Mouse (Mus musculus): ENCODE measurements around the gene Trim2. TPM values are rescaled to one million over a fixed set of nuclear protein-coding genes. Genes with fewer than 3 reads are reported as not detected.

Gene Trim2
- polyA plus RNA-seq, 1 experiment from 2014 or later = 23.0 TPM

DNA sequence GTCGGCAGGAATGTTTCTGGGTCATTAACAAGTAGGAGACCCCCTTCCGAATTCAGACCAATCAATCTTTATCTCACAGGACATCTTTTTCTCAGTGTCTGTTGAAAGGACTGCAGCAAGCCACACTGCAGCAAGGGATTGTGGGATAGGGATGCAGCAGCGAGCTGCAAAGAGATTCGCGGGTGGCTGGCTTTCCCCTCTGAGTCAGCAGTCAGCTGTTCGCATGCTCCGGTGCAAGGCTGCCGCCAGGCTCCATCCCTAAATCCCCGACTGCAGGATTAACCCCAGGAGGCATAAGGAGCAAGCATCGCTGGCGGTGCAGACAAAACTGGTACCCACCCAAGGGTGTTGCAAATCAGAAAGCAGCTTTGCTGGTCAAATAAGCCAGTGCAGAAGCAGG, 85.9 kb downstream of the Trim2 start:
- Histone ChIP-seq H3K4me2 (ENCODE audit: low read length) (peak overlapping the region; percentile 73), H3K9ac (ENCODE audit: low read depth, low read length) (peak overlapping the region; percentile 46; the same call in 1 of the 2 replicates), H3K9me3 (replicated peaks; ENCODE audit: low read length) (no peaks in the 10 kb centered on the region), H3K27me3 (ENCODE audit: insufficient read depth, low read length) (no peaks in the 10 kb centered on the region), H3K27ac (no peak overlapping the region), H3K4me1 (replicated peaks; ENCODE audit: insufficient read depth, low read length) (peaks cover 6% of the 10 kb centered on the region; the same call in 1 of the 2 replicates), H3K36me3 (ENCODE audit: insufficient read depth, low read length) (no peaks in the 10 kb centered on the region), H3K4me3 (replicated peaks; ENCODE audit: low read depth, low read length) (peak overlapping the region; percentile 35)
- ATAC-seq (replicated peaks; ENCODE audit: low FRiP score, low read depth) (no peak), DNase-seq (ENCODE audit: low spot score) (peak; percentile 82)
- no peak for TF ChIP-seq CTCF (IDR thresholded peaks at IDR 0.05; ENCODE audit: low read depth)
- WGBS = under 1% methylated on average over 11 of the region's 11 CpGs

DNA sequence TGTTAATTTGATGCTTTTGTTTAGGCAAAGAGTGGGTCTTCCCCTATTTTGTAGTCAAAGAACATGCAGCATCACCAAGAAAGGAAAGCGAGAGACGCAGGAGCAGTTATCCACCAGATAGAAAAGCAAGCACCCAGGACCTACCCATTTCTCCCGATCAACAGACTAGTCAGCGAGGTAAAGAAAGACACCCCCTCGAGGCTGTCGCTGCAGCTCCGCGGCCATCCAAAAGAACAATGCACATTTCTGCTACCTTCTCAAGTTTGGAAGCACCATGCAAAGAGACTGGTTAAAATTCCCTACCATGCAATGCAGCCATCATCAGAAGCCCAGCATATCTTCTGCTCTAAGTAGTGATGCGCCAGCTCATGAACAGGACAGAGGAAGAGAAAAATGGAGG, 86.4 kb downstream of the Trim2 start:
- no peak overlapping the region for H3K27ac ChIP-seq
- 2% methylated on average over 9 of the region's 9 CpGs for WGBS
- H3K36me3 ChIP-seq (ENCODE audit: insufficient read depth, low read length) = no peaks in the 10 kb centered on the region
- H3K9ac ChIP-seq (ENCODE audit: low read depth, low read length) = peak overlapping the region; percentile 46; the same call in 1 of the 2 replicates
- peaks cover 6% of the 10 kb centered on the region; the same call in 1 of the 2 replicates for H3K4me1 ChIP-seq (replicated peaks; ENCODE audit: insufficient read depth, low read length)
- no peaks in the 10 kb centered on the region for H3K27me3 ChIP-seq (ENCODE audit: insufficient read depth, low read length)
- no peak for TF ChIP-seq CTCF (IDR thresholded peaks at IDR 0.05; ENCODE audit: low read depth)
- ATAC-seq (replicated peaks; ENCODE audit: low FRiP score, low read depth) (no peak), DNase-seq (ENCODE audit: low spot score) (peak; percentile 16)
- peak overlapping the region; percentile 73 for H3K4me2 ChIP-seq (ENCODE audit: low read length)
- H3K9me3 ChIP-seq (replicated peaks; ENCODE audit: low read length) = no peaks in the 10 kb centered on the region
- peak overlapping the region; percentile 35 for H3K4me3 ChIP-seq (replicated peaks; ENCODE audit: low read depth, low read length)

DNA sequence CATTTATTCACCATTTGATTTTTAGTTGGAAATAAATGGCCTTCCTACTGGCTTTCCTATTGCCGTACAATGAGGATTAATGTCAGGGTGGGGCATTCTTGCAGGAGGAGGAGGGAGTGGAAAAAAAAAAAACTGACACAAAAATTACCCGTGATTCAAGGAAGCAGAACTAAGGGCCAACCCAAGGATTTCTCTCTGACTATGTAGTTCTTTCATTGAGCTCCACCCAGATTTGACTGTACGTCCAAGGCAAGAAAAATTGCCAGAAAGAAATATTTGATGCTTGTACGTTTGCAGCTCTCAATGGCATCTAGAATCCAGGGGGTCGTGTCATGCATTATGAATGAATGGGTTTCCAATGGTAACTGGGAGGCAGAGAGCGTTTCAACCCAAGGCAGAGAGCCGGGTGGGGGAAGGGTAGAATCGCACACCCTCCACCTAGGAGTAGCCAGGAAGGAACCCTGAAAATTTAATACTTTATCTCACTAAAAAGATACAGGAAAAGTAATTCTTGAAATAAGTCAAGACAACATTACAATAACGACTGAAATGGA, 86.9 kb downstream of the Trim2 start:
- ATAC-seq (replicated peaks; ENCODE audit: low FRiP score, low read depth) (no peak), DNase-seq (ENCODE audit: low spot score) (no peak)
- 9% methylated on average over 9 of the region's 9 CpGs for WGBS
- H3K36me3 ChIP-seq (ENCODE audit: insufficient read depth, low read length) = no peaks in the 10 kb centered on the region
- H3K9ac ChIP-seq (ENCODE audit: low read depth, low read length) = no peak overlapping the region
- no peak overlapping the region for H3K27ac ChIP-seq
- H3K4me1 ChIP-seq (replicated peaks; ENCODE audit: insufficient read depth, low read length) = peaks cover 6% of the 10 kb centered on the region; the same call in 1 of the 2 replicates
- no peaks in the 10 kb centered on the region for H3K27me3 ChIP-seq (ENCODE audit: insufficient read depth, low read length)
- H3K4me3 ChIP-seq (replicated peaks; ENCODE audit: low read depth, low read length) = peak overlapping the region; percentile 35; the same call in 1 of the 2 replicates
- no peak for TF ChIP-seq CTCF (IDR thresholded peaks at IDR 0.05; ENCODE audit: low read depth)
- H3K4me2 ChIP-seq (ENCODE audit: low read length) = peak overlapping the region; percentile 73
- no peaks in the 10 kb centered on the region for H3K9me3 ChIP-seq (replicated peaks; ENCODE audit: low read length)

DNA sequence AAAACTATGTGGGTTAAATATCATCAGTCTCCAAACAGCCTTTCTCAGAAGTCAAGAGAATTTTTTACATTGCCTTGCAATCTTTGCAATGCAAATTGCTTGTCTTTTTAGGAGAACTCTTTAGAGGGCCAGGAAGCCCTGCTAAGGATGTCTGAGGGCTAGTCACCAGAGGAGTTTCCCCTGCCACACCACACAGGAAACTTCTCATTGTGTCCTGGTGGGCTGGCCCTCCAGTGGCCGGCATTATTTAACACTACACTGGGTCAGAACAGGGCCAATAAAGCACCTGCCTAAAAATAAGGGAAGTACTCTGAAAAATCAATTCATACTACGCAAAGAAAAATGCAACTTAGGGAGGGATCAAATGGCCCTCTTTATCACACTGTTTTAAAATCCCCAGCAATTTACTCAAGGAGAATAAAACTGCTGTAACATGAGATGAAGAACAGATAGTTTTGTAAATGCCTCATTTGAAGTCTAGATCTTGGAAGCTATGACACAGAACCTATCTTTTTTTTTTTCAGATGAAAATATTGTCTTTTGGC, 87.4 kb downstream of the Trim2 start:
- Histone ChIP-seq H3K9ac (ENCODE audit: low read depth, low read length) (no peak overlapping the region), H3K36me3 (ENCODE audit: insufficient read depth, low read length) (no peaks in the 10 kb centered on the region), H3K27ac (no peak overlapping the region), H3K9me3 (replicated peaks; ENCODE audit: low read length) (no peaks in the 10 kb centered on the region), H3K4me2 (ENCODE audit: low read length) (peak overlapping the region; percentile 73; the same call in 1 of the 2 replicates), H3K4me3 (replicated peaks; ENCODE audit: low read depth, low read length) (no peak overlapping the region), H3K27me3 (ENCODE audit: insufficient read depth, low read length) (no peaks in the 10 kb centered on the region), H3K4me1 (replicated peaks; ENCODE audit: insufficient read depth, low read length) (peaks cover 6% of the 10 kb centered on the region; the same call in 1 of the 2 replicates)
- WGBS = 30% methylated on average over 2 of the region's 2 CpGs
- peak; percentile 36; the same call in 1 of the 2 replicates for TF ChIP-seq CTCF (IDR thresholded peaks at IDR 0.05; ENCODE audit: low read depth)
- DNase-seq (ENCODE audit: low spot score) (no peak), ATAC-seq (replicated peaks; ENCODE audit: low FRiP score, low read depth) (no peak)

DNA sequence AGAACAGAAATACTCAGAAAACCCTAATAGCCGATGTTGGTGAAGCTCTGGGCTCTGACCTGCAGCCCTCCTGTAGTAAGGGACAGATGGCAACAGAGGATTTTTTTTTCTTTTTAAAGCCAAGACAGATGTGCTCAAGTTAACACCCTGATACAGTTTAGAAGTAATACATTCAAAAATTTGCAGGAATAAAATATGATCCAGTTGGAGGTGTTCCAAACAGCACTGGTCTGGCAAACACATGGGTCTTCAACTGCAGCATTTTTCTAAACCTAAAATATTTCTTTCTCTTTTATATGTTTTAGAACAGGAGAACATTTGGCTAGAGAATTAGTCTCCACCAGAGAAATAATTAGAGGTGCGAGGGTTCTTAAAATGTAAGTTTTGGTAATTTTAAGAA, 88.2 kb downstream of the Trim2 start:
- ATAC-seq (replicated peaks; ENCODE audit: low FRiP score, low read depth) (no peak), DNase-seq (ENCODE audit: low spot score) (no peak)
- TF ChIP-seq CTCF (IDR thresholded peaks at IDR 0.05; ENCODE audit: low read depth) = no peak
- Histone ChIP-seq H3K4me3 (replicated peaks; ENCODE audit: low read depth, low read length) (no peak overlapping the region), H3K36me3 (ENCODE audit: insufficient read depth, low read length) (no peaks in the 10 kb centered on the region), H3K27ac (no peak overlapping the region), H3K9me3 (replicated peaks; ENCODE audit: low read length) (no peaks in the 10 kb centered on the region), H3K4me1 (replicated peaks; ENCODE audit: insufficient read depth, low read length) (peaks cover 6% of the 10 kb centered on the region; the same call in 1 of the 2 replicates), H3K27me3 (ENCODE audit: insufficient read depth, low read length) (no peaks in the 10 kb centered on the region), H3K4me2 (ENCODE audit: low read length) (no peak overlapping the region), H3K9ac (ENCODE audit: low read depth, low read length) (no peak overlapping the region)
- WGBS = 67% methylated on average over 2 of the region's 2 CpGs

DNA sequence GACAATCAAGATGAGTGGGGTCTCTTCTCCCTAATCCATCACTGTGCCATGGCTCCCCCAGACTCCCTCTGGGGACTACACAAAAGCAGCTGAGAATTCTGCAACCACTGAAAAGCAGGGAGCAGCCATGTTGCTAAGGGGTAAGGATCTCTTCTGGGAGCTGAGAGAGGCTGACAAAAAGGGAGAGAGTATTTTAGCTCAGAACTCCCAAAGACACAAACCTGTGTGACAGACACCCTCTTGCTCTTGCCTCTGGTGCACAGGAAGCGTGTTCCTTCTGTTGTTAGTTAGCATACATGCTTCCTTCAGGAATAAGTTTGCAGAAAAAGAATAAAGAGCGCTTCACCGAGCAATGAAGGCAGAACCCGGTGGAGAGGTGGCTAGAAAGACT, 88.7 kb downstream of the Trim2 start:
- 67% methylated on average over 4 of the region's 4 CpGs for WGBS
- Histone ChIP-seq H3K4me2 (ENCODE audit: low read length) (no peak overlapping the region), H3K4me3 (replicated peaks; ENCODE audit: low read depth, low read length) (no peak overlapping the region), H3K36me3 (ENCODE audit: insufficient read depth, low read length) (no peaks in the 10 kb centered on the region), H3K9me3 (replicated peaks; ENCODE audit: low read length) (no peaks in the 10 kb centered on the region), H3K27me3 (ENCODE audit: insufficient read depth, low read length) (no peaks in the 10 kb centered on the region), H3K9ac (ENCODE audit: low read depth, low read length) (no peak overlapping the region), H3K27ac (no peak overlapping the region), H3K4me1 (replicated peaks; ENCODE audit: insufficient read depth, low read length) (peaks cover 6% of the 10 kb centered on the region; the same call in 1 of the 2 replicates)
- no peak for DNase-seq (ENCODE audit: low spot score)
- no peak for TF ChIP-seq CTCF (IDR thresholded peaks at IDR 0.05; ENCODE audit: low read depth)
- no peak for ATAC-seq (replicated peaks; ENCODE audit: low FRiP score, low read depth)

All from kidney, postnatal 0 days (tissue).